Mouse (Mus musculus) G1E (cell line): Measurements from ENCODE around the gene Kri1.

ENCODE experiments used
- CTCF ChIP-seq: IDR thresholded peaks from 2 replicates; pipeline ENCODE4 v1.5.1; 2012; ENCODE audit warnings: low read depth, low read length, inconsistent platforms, mixed read lengths
- GATA2 ChIP-seq: IDR thresholded peaks from 2 replicates; pipeline ENCODE4 v1.6.1; 2012; ENCODE audit warnings: low read depth, low read length, inconsistent platforms, borderline replicate concordance
- TAL1 ChIP-seq: conservative IDR thresholded peaks from 2 replicates; pipeline ENCODE4 v1.6.1; 2012; ENCODE audit warnings: low read depth, low read length, inconsistent platforms, mixed read lengths

- TF ChIP-seq CTCF (no peak), GATA2 (no peak), TAL1 (no peak)
Measured at GRCm38 (mm10) chr9:21287571-21288402, at the start of gene Kri1.
